Mouse (Mus musculus): ENCODE data around the gene Tcea3. TPM values are rescaled to one million over a fixed set of nuclear protein-coding genes. Genes with fewer than 3 reads are reported as not detected.

Tcea3 gene
- polyA plus RNA-seq, 1 experiment: 57.1 TPM

- Histone ChIP-seq H3K4me1 (ENCODE audit: control insufficient read depth, insufficient read depth, low read length) (no peaks in the 10 kb centered on the region), H3K27ac (ENCODE audit: insufficient read depth, low read length) (no peak overlapping the region), H3K9ac (ENCODE audit: low read depth, poor library complexity, severe bottlenecking) (no peak overlapping the region), H3K27me3 (ENCODE audit: control insufficient read depth, insufficient read depth, low read length, poor library complexity, severe bottlenecking) (no peaks in the 10 kb centered on the region), H3K36me3 (ENCODE audit: control insufficient read depth, insufficient read depth, low read length, poor library complexity, severe bottlenecking) (no peaks in the 10 kb centered on the region), H3K4me3 (ENCODE audit: low read depth, low read length) (no peak overlapping the region), H3K9me3 (replicated peaks; ENCODE audit: control insufficient read depth, insufficient read depth, low read length, poor library complexity, severe bottlenecking) (no peaks in the 10 kb centered on the region)
- TF ChIP-seq POLR2A (IDR thresholded peaks at IDR 0.05; ENCODE audit: insufficient read depth, low read length) (no peak), CTCF (IDR thresholded peaks at IDR 0.05; ENCODE audit: low read depth, low read length) (no peak), EP300 (IDR thresholded peaks at IDR 0.05; ENCODE audit: insufficient read depth, low read depth, low read length) (no peak)
These were observed 30.5 kb upstream of the Tcea3 start for GRCm38 (mm10) chr4:136217063-136217462.

- Histone ChIP-seq H3K27me3 (ENCODE audit: control insufficient read depth, insufficient read depth, low read length, poor library complexity, severe bottlenecking) (no peaks in the 10 kb centered on the region), H3K9me3 (replicated peaks; ENCODE audit: control insufficient read depth, insufficient read depth, low read length, poor library complexity, severe bottlenecking) (no peaks in the 10 kb centered on the region), H3K4me3 (ENCODE audit: low read depth, low read length) (no peak overlapping the region), H3K36me3 (ENCODE audit: control insufficient read depth, insufficient read depth, low read length, poor library complexity, severe bottlenecking) (no peaks in the 10 kb centered on the region), H3K4me1 (ENCODE audit: control insufficient read depth, insufficient read depth, low read length) (no peaks in the 10 kb centered on the region), H3K27ac (ENCODE audit: insufficient read depth, low read length) (no peak overlapping the region), H3K9ac (ENCODE audit: low read depth, poor library complexity, severe bottlenecking) (no peak overlapping the region)
- TF ChIP-seq EP300 (IDR thresholded peaks at IDR 0.05; ENCODE audit: insufficient read depth, low read depth, low read length) (no peak), POLR2A (IDR thresholded peaks at IDR 0.05; ENCODE audit: insufficient read depth, low read length) (no peak), CTCF (IDR thresholded peaks at IDR 0.05; ENCODE audit: low read depth, low read length) (peak; percentile 44)
These were observed 28.8 kb upstream of the Tcea3 start for GRCm38 (mm10) chr4:136218595-136219214.

DNA sequence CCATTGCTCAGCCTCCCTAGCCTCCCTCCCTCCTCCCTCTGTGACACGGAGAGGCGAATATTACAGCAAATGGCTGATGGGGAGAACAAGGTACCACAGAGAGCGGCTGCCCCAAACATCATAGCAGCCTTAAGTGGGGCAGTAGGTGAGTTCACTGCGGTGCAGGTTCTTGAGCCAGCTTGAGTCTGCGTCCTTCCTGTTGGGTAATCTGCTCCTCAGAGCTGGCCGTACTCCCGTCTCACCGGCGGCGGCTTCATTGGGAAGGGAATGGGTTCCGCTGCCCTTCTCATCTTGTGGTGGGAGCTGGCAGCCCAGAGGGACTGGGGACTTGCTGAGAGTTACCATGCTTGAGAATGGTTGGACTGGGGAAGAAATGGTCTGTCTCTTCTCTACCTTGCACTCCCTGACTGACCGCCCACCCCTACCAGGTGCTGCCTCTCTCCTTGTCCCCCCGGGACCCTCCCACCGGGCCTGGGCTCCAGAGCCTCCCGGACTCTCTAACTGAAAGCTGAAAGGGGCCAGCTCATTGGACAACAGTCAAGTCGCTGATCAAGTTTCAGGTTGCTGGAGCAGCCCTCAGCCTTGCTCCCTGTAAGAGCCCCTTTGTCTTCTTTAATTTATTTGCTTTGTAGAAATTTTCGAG lies 27.3 kb upstream of the Tcea3 start:
- Histone ChIP-seq H3K9ac (ENCODE audit: low read depth, poor library complexity, severe bottlenecking) (no peak overlapping the region), H3K27ac (ENCODE audit: insufficient read depth, low read length) (no peak overlapping the region), H3K4me1 (ENCODE audit: control insufficient read depth, insufficient read depth, low read length) (no peaks in the 10 kb centered on the region)

DNA sequence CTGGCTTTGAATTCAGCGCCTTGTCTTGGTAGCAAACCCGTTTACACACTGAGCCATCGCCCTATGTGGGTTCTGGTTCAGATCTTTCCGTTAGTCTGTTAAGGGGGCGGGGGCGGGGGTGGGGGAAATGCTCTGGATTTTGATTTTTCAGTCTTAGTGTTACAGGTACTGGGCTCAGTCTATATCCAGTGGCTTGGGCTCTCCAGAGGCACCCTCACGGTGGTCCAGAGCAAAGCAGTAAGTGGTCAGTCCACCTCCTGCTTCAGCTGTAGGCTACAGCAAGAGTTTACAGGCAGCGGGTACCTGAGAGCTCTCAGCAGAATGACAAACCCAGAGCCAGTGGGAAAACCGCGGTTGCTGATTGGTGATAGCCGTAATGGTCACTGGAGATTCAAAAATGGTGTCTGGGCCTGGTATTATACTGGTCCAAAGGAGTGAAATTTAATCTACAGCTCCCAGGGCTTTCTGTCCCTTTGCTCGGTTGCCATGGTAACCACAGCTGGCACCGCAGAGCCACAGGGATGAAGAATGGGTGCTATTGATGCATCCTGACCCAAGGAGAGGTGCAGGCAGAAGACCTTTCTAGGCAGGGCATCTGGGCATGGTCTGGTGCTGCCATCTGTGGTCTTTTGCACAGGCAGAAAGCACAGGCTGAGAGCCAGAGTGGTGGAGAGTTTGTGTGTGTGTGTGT lies 23.8 kb upstream of the Tcea3 start:
- no peak overlapping the region for H3K27ac ChIP-seq (ENCODE audit: insufficient read depth, low read length)
- no peaks in the 10 kb centered on the region for H3K27me3 ChIP-seq (ENCODE audit: control insufficient read depth, insufficient read depth, low read length, poor library complexity, severe bottlenecking)
- no peak overlapping the region for H3K4me3 ChIP-seq (ENCODE audit: low read depth, low read length)
- TF ChIP-seq EP300 (IDR thresholded peaks at IDR 0.05; ENCODE audit: insufficient read depth, low read depth, low read length) (no peak), POLR2A (IDR thresholded peaks at IDR 0.05; ENCODE audit: insufficient read depth, low read length) (no peak), CTCF (IDR thresholded peaks at IDR 0.05; ENCODE audit: low read depth, low read length) (no peak)
- no peaks in the 10 kb centered on the region for H3K36me3 ChIP-seq (ENCODE audit: control insufficient read depth, insufficient read depth, low read length, poor library complexity, severe bottlenecking)
- H3K9me3 ChIP-seq (replicated peaks; ENCODE audit: control insufficient read depth, insufficient read depth, low read length, poor library complexity, severe bottlenecking): no peaks in the 10 kb centered on the region
- H3K9ac ChIP-seq (ENCODE audit: low read depth, poor library complexity, severe bottlenecking): no peak overlapping the region
- H3K4me1 ChIP-seq (ENCODE audit: control insufficient read depth, insufficient read depth, low read length): no peaks in the 10 kb centered on the region

More for the DNA sequence above, 27.3 kb upstream of the Tcea3 start:
- Histone ChIP-seq H3K36me3 (ENCODE audit: control insufficient read depth, insufficient read depth, low read length, poor library complexity, severe bottlenecking) (no peaks in the 10 kb centered on the region), H3K9me3 (replicated peaks; ENCODE audit: control insufficient read depth, insufficient read depth, low read length, poor library complexity, severe bottlenecking) (no peaks in the 10 kb centered on the region), H3K4me3 (ENCODE audit: low read depth, low read length) (peak overlapping the region; percentile 11), H3K27me3 (ENCODE audit: control insufficient read depth, insufficient read depth, low read length, poor library complexity, severe bottlenecking) (no peaks in the 10 kb centered on the region)
- TF ChIP-seq CTCF (IDR thresholded peaks at IDR 0.05; ENCODE audit: low read depth, low read length) (no peak), POLR2A (IDR thresholded peaks at IDR 0.05; ENCODE audit: insufficient read depth, low read length) (no peak), EP300 (IDR thresholded peaks at IDR 0.05; ENCODE audit: insufficient read depth, low read depth, low read length) (no peak)

- H3K27me3 ChIP-seq (ENCODE audit: control insufficient read depth, insufficient read depth, low read length, poor library complexity, severe bottlenecking): no peaks in the 10 kb centered on the region
- no peaks in the 10 kb centered on the region for H3K36me3 ChIP-seq (ENCODE audit: control insufficient read depth, insufficient read depth, low read length, poor library complexity, severe bottlenecking)
- H3K4me3 ChIP-seq (ENCODE audit: low read depth, low read length): no peak overlapping the region
- H3K4me1 ChIP-seq (ENCODE audit: control insufficient read depth, insufficient read depth, low read length): no peaks in the 10 kb centered on the region
- no peak overlapping the region for H3K27ac ChIP-seq (ENCODE audit: insufficient read depth, low read length)
- no peak overlapping the region for H3K9ac ChIP-seq (ENCODE audit: low read depth, poor library complexity, severe bottlenecking)
- H3K9me3 ChIP-seq (replicated peaks; ENCODE audit: control insufficient read depth, insufficient read depth, low read length, poor library complexity, severe bottlenecking): no peaks in the 10 kb centered on the region
- TF ChIP-seq EP300 (IDR thresholded peaks at IDR 0.05; ENCODE audit: insufficient read depth, low read depth, low read length) (no peak), POLR2A (IDR thresholded peaks at IDR 0.05; ENCODE audit: insufficient read depth, low read length) (no peak), CTCF (IDR thresholded peaks at IDR 0.05; ENCODE audit: low read depth, low read length) (no peak)
These were observed 23.3 kb upstream of the Tcea3 start for GRCm38 (mm10) chr4:136224240-136224559.
